Mouse (Mus musculus) thymus, postnatal 0 days (tissue): ENCODE measurements around the gene Slc6a2. TPM values are rescaled to one million over a fixed set of nuclear protein-coding genes. Genes with fewer than 3 reads are reported as not detected.

ENCODE experiments used
- DNase-seq: peaks from one replicate; pipeline ENCODE4 v3.0.0-alpha.2; 2015; ENCODE audit warnings: low spot score
- polyA plus RNA-seq: library from polyadenylated mRNA; unstranded; fragments of >200 nt; fragmentation: Nextera tagmentation; extraction: Ambion mirVana; gene quantifications from 2 replicates; pipeline ENCODE4 v1.2.1, GENCODE M21; 2015

Gene Slc6a2
- 0.06 and 0.27 TPM in 2 replicates for polyA plus RNA-seq

GRCm38 (mm10) chr8:92959779-92960178 lies at the start of gene Slc6a2:
Gene Slc6a2, plus strand, starts transcription at chr8:92960079.
- no peak for DNase-seq

GRCm38 (mm10) chr8:92911477-92911876 lies 48.4 kb upstream of the Slc6a2 start:
- no peak for DNase-seq

- DNase-seq, result no peak
These were observed 46.5 kb upstream of the Slc6a2 start for GRCm38 (mm10) chr8:92913396-92913795.

GRCm38 (mm10) chr8:92916082-92916481 lies 43.8 kb upstream of the Slc6a2 start:
- DNase-seq, result no peak

GRCm38 (mm10) chr8:92921768-92922167 lies 38.1 kb upstream of the Slc6a2 start:
- DNase-seq, result no peak

GRCm38 (mm10) chr8:92928986-92929385 lies 30.9 kb upstream of the Slc6a2 start:
- DNase-seq, result no peak

GRCm38 (mm10) chr8:92938056-92938455 lies 21.8 kb upstream of the Slc6a2 start:
- no peak for DNase-seq

GRCm38 (mm10) chr8:92949071-92949470 lies 10.8 kb upstream of the Slc6a2 start:
- DNase-seq, result no peak

GRCm38 (mm10) chr8:92950639-92951371 lies 9.1 kb upstream of the Slc6a2 start:
- no peak for DNase-seq

GRCm38 (mm10) chr8:92954044-92954443 lies 5.8 kb upstream of the Slc6a2 start:
- DNase-seq, result no peak

- no peak for DNase-seq
These were observed 602 bp downstream of the Slc6a2 start for GRCm38 (mm10) chr8:92960451-92960911.

GRCm38 (mm10) chr8:92961088-92961487 lies 1.2 kb downstream of the Slc6a2 start:
- DNase-seq, result no peak

- DNase-seq, result no peak
These were observed 4.7 kb downstream of the Slc6a2 start for GRCm38 (mm10) chr8:92964556-92964955.

GRCm38 (mm10) chr8:92972949-92973348 lies 13.1 kb downstream of the Slc6a2 start:
- no peak for DNase-seq

GRCm38 (mm10) chr8:92976656-92977055 lies 16.8 kb downstream of the Slc6a2 start:
- DNase-seq, result no peak

GRCm38 (mm10) chr8:92982491-92982890 lies 22.6 kb downstream of the Slc6a2 start:
- DNase-seq, result no peak

GRCm38 (mm10) chr8:92984376-92984775 lies 24.5 kb downstream of the Slc6a2 start:
- no peak for DNase-seq

- DNase-seq, result peak; percentile 5
These were observed 37.0 kb downstream of the Slc6a2 start for GRCm38 (mm10) chr8:92996840-92997239.

GRCm38 (mm10) chr8:92998600-92998999 lies 38.7 kb downstream of the Slc6a2 start:
- peak; percentile 45 for DNase-seq

GRCm38 (mm10) chr8:93010286-93010685 lies 50.4 kb downstream of the Slc6a2 start:
- peak; percentile 53 for DNase-seq

GRCm38 (mm10) chr8:93011439-93011838 lies 51.6 kb downstream of the Slc6a2 start:
- DNase-seq, result peak; percentile 73

GRCm38 (mm10) chr8:93012226-93012625 lies 52.3 kb downstream of the Slc6a2 start:
- DNase-seq, result no peak

- DNase-seq, result no peak
These were observed 54.4 kb downstream of the Slc6a2 start for GRCm38 (mm10) chr8:93014300-93014699.
